Mouse (Mus musculus) kidney, postnatal 0 days (tissue): Measurements from ENCODE around the gene Gsk3b. TPM values are rescaled to one million over a fixed set of nuclear protein-coding genes. Genes with fewer than 3 reads are reported as not detected.

Experiments
- ATAC-seq: fragments of 200-750 bp; cut with Nextera tagmentation; replicated peaks from 2 replicates; pipeline ENCODE4 v1.8.0; 2017; ENCODE audit warnings: low read depth, moderate number of reproducible peaks, moderate TSS enrichment, moderate library complexity; ENCODE audit not compliant: low FRiP score
- DNase-seq: peaks from one replicate; pipeline ENCODE4 v3.0.0-alpha.2; 2016; ENCODE audit warnings: low spot score
- H3K27ac ChIP-seq: fragments of 300-500 bp; sonication (generic); 2 replicates; pipeline ENCODE4 v1.5.1; 2014; ENCODE audit warnings: mild to moderate bottlenecking
- H3K27me3 ChIP-seq: fragments of 300-500 bp; sonication (generic); 2 replicates; pipeline ENCODE4 v1.6.1; 2014; ENCODE audit warnings: low read length, mixed read lengths; ENCODE audit not compliant: insufficient read depth
- H3K36me3 ChIP-seq: fragments of 300-500 bp; sonication (generic); 2 replicates; pipeline ENCODE4 v1.6.1; 2014; ENCODE audit warnings: low read length, mixed read lengths; ENCODE audit not compliant: insufficient read depth
- H3K4me1 ChIP-seq: fragments of 300-500 bp; sonication (generic); replicated peaks from 2 replicates; pipeline ENCODE4 v1.6.1; 2014; ENCODE audit warnings: antibody characterized with exemption, low read length, mixed read lengths; ENCODE audit not compliant: insufficient read depth
- H3K4me2 ChIP-seq: fragments of 300-500 bp; sonication (generic); 2 replicates; pipeline ENCODE4 v1.6.1; 2014; ENCODE audit warnings: mild to moderate bottlenecking, low read length, moderate library complexity, mixed read lengths
- H3K4me3 ChIP-seq: fragments of 300-500 bp; sonication (generic); replicated peaks from 2 replicates; pipeline ENCODE4 v1.5.1; 2014; ENCODE audit warnings: low read depth, low read length
- H3K9ac ChIP-seq: fragments of 300-500 bp; sonication (generic); 2 replicates; pipeline ENCODE4 v1.6.1; 2014; ENCODE audit warnings: low read depth, low read length
- H3K9me3 ChIP-seq: fragments of 300-500 bp; sonication (generic); replicated peaks from 2 replicates; pipeline ENCODE4 v1.6.1; 2016; ENCODE audit warnings: low read length, inconsistent platforms, mixed read lengths
- CTCF ChIP-seq: IDR thresholded peaks from 2 replicates; pipeline ENCODE4 v1.5.1; 2016; ENCODE audit warnings: antibody characterized with exemption, low read depth, mild to moderate bottlenecking, moderate library complexity
- WGBS: fragments of 180-500 bp; shearing (Covaris S2); extraction: QIAGEN DNeasy Blood & Tissue Kit; methylation state at CpG from one replicate; pipeline ENCODE4 v1.1.7; 2014; 5-methylcytosine and 5-hydroxymethylcytosine counted together
- polyA plus RNA-seq: library from polyadenylated mRNA; unstranded; fragments of >200 nt; fragmentation: Nextera tagmentation; extraction: Ambion mirVana; gene quantifications from 2 replicates; pipeline ENCODE4 v1.2.1, GENCODE M21; 2015

Gsk3b gene
- polyA plus RNA-seq, 1 experiment from 2014 or later, result 43.8 TPM

- Histone ChIP-seq H3K9ac (no peak overlapping the region), H3K9me3 (no peaks in the 10 kb centered on the region), H3K4me3 (no peak overlapping the region), H3K4me2 (peak overlapping the region; percentile 46), H3K36me3 (no peaks in the 10 kb centered on the region), H3K27me3 (no peaks in the 10 kb centered on the region), H3K27ac (peak overlapping the region; percentile 55), H3K4me1 (peaks cover 27% of the 10 kb centered on the region)
- no peak for TF ChIP-seq CTCF
- no peak for ATAC-seq
- 45% methylated on average over 7 of the region's 7 CpGs for WGBS
- no peak for DNase-seq
Measured at GRCm38 (mm10) chr16:38132210-38132609, 43.4 kb downstream of the Gsk3b start.

DNA sequence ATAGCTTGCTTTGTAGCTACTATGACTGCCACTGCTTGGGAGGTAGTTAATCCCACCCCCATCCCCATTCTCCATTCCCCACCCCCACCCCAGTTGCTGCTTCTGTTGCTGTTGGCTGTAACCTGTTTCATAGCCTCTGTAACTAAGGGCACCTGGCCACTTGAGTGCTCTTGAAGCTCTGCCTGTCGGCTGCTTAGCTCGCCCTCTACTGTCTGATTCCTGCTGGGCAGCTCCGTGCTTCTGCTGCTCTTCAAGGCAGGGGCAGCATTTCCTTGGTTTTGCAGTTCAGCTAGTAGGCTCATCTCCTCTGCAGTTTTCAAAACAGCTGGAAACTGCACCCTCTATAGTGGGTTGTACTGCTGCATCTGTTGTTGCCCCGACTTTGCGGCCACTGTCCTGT is 48.5 kb downstream of the Gsk3b start:
- 46% methylated on average over 5 of the region's 5 CpGs for WGBS
- Histone ChIP-seq H3K27me3 (no peaks in the 10 kb centered on the region), H3K9ac (no peak overlapping the region), H3K4me3 (no peak overlapping the region), H3K36me3 (no peaks in the 10 kb centered on the region), H3K27ac (no peak overlapping the region), H3K4me1 (peaks cover 4% of the 10 kb centered on the region; the same call in 1 of the 2 replicates), H3K4me2 (no peak overlapping the region), H3K9me3 (no peaks in the 10 kb centered on the region)
- DNase-seq (peak; percentile 51), ATAC-seq (no peak; the same call in 1 of the 2 replicates)
- peak; percentile 68 for TF ChIP-seq CTCF

DNA sequence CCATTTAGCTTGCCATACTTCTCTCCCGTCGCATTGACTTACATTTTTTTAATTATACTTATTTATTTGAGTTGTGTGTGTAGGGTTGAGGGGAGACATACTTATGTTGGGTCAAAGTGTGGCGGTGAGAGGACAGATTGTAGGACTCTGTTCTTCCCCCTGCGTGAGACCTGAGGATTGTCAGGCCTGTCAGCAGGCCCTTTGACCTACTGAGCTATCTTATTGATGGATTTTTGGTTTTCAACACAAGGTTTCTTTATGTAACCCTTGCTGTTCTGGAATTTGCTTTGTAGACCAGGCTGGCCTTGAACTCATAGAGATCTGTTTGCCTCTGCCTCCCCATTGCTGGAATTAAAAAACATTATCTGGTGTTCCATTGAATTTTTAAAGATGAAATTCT is 56.1 kb downstream of the Gsk3b start:
- 95% methylated on average over 4 of the region's 4 CpGs for WGBS
- no peak for TF ChIP-seq CTCF

GRCm38 (mm10) chr16:38150555-38150954 is 61.8 kb downstream of the Gsk3b start:
- H3K36me3 ChIP-seq, result peaks cover 4% of the 10 kb centered on the region; the same call in 1 of the 2 replicates
- no peak for TF ChIP-seq CTCF

More for the DNA sequence above, 56.1 kb downstream of the Gsk3b start:
- ATAC-seq (no peak), DNase-seq (no peak)
- H3K4me2 ChIP-seq, result no peak overlapping the region
- H3K27ac ChIP-seq, result no peak overlapping the region
- peaks cover 4% of the 10 kb centered on the region; the same call in 1 of the 2 replicates for H3K36me3 ChIP-seq
- no peaks in the 10 kb centered on the region for H3K27me3 ChIP-seq
- no peaks in the 10 kb centered on the region for H3K4me1 ChIP-seq
- H3K4me3 ChIP-seq, result no peak overlapping the region
- no peak overlapping the region for H3K9ac ChIP-seq
- no peaks in the 10 kb centered on the region for H3K9me3 ChIP-seq

GRCm38 (mm10) chr16:38157854-38158622 is 69.2 kb downstream of the Gsk3b start:
- ATAC-seq (no peak), DNase-seq (no peak)
- peak; percentile 27; the same call in 1 of the 2 replicates for TF ChIP-seq CTCF
- WGBS, result 93% methylated on average over 7 of the region's 7 CpGs
- Histone ChIP-seq H3K4me3 (no peak overlapping the region), H3K27ac (no peak overlapping the region), H3K9ac (no peak overlapping the region), H3K9me3 (no peaks in the 10 kb centered on the region), H3K4me2 (no peak overlapping the region), H3K36me3 (no peaks in the 10 kb centered on the region), H3K27me3 (no peaks in the 10 kb centered on the region), H3K4me1 (no peaks in the 10 kb centered on the region)

More at GRCm38 (mm10) chr16:38150555-38150954, 61.8 kb downstream of the Gsk3b start:
- Histone ChIP-seq H3K4me2 (no peak overlapping the region), H3K4me3 (no peak overlapping the region), H3K27me3 (no peaks in the 10 kb centered on the region), H3K9ac (no peak overlapping the region), H3K4me1 (no peaks in the 10 kb centered on the region), H3K9me3 (no peaks in the 10 kb centered on the region), H3K27ac (no peak overlapping the region)
- ATAC-seq (no peak), DNase-seq (no peak)

- ATAC-seq, result no peak
- Histone ChIP-seq H3K36me3 (no peaks in the 10 kb centered on the region), H3K27me3 (no peaks in the 10 kb centered on the region), H3K4me2 (no peak overlapping the region), H3K9ac (no peak overlapping the region), H3K4me3 (no peak overlapping the region), H3K27ac (no peak overlapping the region), H3K4me1 (no peaks in the 10 kb centered on the region), H3K9me3 (no peaks in the 10 kb centered on the region)
- DNase-seq, result no peak
- 69% methylated on average over 3 of the region's 3 CpGs for WGBS
- TF ChIP-seq CTCF, result no peak
Measured at GRCm38 (mm10) chr16:38162019-38162418, 73.2 kb downstream of the Gsk3b start.
